Mouse (Mus musculus) lung, adult 2 months (tissue): Measurements from ENCODE around the gene Rab11fip4.

Experiments used
- CTCF ChIP-seq: fragments of 200-500 bp; IDR thresholded peaks from 2 replicates; pipeline ENCODE4 v1.5.1; 2011; ENCODE audit warnings: mild to moderate bottlenecking, low read length, control low read depth; ENCODE audit not compliant: insufficient read depth
- POLR2A ChIP-seq: fragments of 200-500 bp; IDR thresholded peaks from 2 replicates; pipeline ENCODE4 v1.6.1; 2011; ENCODE audit warnings: low read depth, mild to moderate bottlenecking, control low read depth, low read length, borderline replicate concordance; ENCODE audit errors: extremely low read depth

DNA sequence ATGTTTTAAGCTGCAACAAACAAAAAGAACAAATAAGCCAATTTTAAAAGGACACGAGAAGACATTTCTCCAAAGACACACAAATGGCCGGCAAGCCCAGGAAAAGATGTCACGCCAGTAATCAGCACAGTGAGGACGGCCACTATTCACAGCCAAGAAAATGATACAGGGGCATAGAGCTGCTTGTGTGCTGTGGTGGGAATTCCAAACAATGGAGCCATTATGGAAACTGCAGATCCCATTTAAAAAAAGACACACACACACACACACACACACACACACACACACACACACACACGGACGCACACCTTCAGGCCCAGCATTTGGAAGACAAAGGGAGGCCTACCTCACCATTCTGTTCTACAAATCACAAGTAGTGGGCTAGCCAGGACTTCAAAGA is 111.1 kb downstream of the Rab11fip4 start:
- TF ChIP-seq CTCF: no peak
- TF ChIP-seq POLR2A: no peak
